Mouse (Mus musculus) macrophage (primary cell): Measurements from ENCODE around the gene Paf1. TPM values are rescaled to one million over a fixed set of nuclear protein-coding genes. Genes with fewer than 3 reads are reported as not detected.
A peak's percentile ranks its signal among the peaks of the same experiment; 100 is the strongest.

Experiments used
- H3K27ac ChIP-seq: fragments of 350-480 bp; formaldehyde crosslinking; 2 replicates; pipeline ENCODE4 v1.9.0; 2021
- H3K36me3 ChIP-seq: fragments of 350-480 bp; formaldehyde crosslinking; 2 replicates; pipeline ENCODE4 v1.9.0; 2021; ENCODE audit errors: inconsistent target
- H3K4me3 ChIP-seq: fragments of 350-480 bp; formaldehyde crosslinking; 2 replicates; pipeline ENCODE4 v1.9.0; 2021; ENCODE audit errors: inconsistent target
- H3K79me2 ChIP-seq: fragments of 350-480 bp; formaldehyde crosslinking; 2 replicates; pipeline ENCODE4 v1.9.0; 2021; ENCODE audit errors: inconsistent target
- WGBS: methylation state at CpG from one replicate; pipeline ENCODE4 v1.1.7; 2026; ENCODE audit warnings: inconsistent platforms; ENCODE audit not compliant: missing documents; 5-methylcytosine and 5-hydroxymethylcytosine counted together
- polyA plus RNA-seq: library from polyadenylated mRNA; stranded (reverse); fragments of 250-400 nt; gene quantifications from 3 replicates; pipeline ENCODE4 v1.2.4, GENCODE M21; 2018; ENCODE audit warnings: inconsistent platforms

Gene Paf1
- polyA plus RNA-seq, 1 experiment from 2014 or later = 257 TPM

DNA sequence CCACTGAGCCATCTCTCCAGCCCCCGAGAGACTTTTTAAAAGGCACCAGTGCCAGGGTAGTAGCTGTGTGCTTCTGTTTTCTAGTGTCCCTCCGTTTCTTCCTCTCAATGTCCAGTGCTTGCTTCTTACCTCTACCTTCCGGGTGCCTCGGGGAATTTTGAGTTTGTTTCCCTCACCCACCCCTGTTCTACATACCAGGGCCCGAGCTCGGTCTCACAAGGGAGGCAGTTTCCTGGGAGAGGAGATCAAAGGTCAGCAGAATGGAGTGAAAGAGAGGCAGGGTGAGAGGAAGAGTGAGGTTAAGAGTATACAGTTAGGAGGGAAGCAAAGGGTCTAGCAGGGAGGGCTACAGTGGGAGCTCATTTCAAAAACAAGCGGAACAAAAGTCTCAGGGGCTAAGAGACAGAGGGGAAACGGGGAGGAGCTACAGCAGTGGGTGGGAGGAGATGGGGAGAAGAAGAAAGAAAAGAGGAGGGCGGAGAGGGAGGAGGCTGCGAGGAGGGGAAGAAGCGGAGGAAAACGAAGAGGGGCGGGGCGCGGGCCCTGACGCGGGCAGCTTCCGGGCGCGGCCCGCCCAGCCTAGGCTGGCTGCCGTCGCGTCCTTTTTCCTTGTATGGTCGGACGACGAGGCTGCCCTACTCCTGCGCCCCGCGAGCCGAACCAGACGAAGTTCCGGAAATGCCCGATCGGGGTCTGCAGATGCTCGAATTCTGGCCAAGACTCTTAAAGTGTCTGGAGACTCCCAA is 17.4 kb upstream of the Paf1 start:
- under 1% methylated on average over 28 of the region's 36 CpGs for WGBS
- Histone ChIP-seq H3K4me3 (peak overlapping the region; percentile 96), H3K27ac (peak overlapping the region; percentile 100), H3K36me3 (peaks cover 10% of the 10 kb centered on the region; the same call in 1 of the 2 replicates), H3K79me2 (peaks cover 37% of the 10 kb centered on the region)

DNA sequence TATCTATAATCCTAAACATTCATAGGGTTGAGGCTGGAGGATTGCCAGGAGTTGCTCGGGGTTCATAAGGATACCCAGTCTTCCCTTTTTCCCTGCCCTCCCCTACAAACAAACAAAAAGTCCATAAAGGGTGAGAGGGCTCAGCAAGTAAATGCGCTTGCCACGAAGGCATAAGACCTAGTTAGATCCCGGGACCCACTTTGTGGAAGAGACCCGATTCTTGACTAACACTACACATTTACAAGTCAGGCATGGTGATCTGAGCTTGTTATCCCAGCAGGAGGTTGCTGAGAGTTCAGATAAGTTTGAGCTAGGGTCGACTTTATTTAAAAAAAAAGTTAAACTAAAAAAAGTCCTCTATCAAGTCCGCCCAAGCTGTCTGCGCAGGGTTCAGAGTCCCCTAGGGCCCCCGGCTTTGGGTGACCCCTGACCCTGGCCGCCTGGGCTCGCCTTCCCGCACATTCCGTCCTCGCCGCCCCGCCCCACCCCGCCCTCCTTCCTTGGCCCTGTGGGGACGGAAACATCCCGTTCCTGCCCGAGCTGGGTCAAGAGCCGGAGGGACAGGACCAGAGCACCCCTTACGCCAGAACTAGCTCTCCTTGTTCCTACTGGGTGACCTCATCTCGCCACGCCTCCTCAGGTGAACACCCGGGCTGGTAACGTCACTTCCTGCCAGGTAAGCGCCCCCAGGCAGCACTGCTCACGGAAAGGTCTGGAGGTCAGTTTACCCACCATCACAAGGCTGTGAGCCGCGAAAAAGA is 16.6 kb upstream of the Paf1 start:
- Histone ChIP-seq H3K79me2 (peaks cover 40% of the 10 kb centered on the region), H3K36me3 (peaks cover 10% of the 10 kb centered on the region; the same call in 1 of the 2 replicates), H3K4me3 (peak overlapping the region; percentile 96), H3K27ac (peak overlapping the region; percentile 100)
- WGBS = 4% methylated on average over 29 of the region's 30 CpGs

DNA sequence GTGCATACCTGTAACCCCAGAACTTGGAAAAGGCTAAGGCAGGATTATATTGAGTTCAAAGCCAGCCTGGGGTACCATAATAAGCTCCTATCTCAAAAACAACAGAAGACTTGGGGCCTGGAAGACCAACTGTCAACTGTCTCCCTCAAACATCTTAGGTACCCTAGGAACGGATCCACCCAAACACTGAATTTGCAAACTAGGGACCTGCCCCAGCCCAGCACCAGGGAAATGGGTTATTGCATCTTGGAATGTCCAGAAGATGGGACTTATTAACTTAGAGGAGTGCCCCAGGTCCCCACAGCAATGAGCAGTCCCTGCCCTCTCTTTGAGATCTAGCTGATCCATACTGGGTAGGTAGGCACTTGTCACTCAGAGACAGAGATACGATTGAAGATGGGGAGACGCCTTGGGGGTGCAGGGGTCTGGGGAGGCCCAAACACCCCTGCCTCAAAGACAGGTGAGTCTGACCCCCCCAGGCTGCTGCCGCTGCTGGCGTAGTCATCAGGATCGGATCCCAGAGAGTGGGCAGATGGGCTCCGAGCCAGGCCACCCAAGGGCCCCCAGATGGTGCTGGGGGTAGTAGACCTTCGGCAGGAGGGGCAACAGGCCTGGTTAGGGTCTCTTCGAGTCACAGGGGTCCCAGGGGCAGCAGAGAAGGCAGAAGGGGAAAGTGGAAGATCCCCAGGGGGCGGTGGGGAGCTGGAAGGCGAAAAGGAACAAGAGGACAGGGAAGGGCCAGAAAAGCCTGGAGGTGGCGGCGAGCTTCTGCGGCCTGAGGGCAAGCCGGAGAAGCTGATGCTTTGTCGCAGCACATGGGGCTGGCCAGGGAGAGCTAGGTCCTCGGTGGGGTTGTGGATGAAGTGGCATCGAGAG is 15.3 kb upstream of the Paf1 start:
- peak overlapping the region; percentile 96 for H3K4me3 ChIP-seq
- H3K36me3 ChIP-seq = peaks cover 10% of the 10 kb centered on the region; the same call in 1 of the 2 replicates
- WGBS = 20% methylated on average over 18 of the region's 18 CpGs
- H3K79me2 ChIP-seq = peaks cover 40% of the 10 kb centered on the region
- H3K27ac ChIP-seq = peak overlapping the region; percentile 100

DNA sequence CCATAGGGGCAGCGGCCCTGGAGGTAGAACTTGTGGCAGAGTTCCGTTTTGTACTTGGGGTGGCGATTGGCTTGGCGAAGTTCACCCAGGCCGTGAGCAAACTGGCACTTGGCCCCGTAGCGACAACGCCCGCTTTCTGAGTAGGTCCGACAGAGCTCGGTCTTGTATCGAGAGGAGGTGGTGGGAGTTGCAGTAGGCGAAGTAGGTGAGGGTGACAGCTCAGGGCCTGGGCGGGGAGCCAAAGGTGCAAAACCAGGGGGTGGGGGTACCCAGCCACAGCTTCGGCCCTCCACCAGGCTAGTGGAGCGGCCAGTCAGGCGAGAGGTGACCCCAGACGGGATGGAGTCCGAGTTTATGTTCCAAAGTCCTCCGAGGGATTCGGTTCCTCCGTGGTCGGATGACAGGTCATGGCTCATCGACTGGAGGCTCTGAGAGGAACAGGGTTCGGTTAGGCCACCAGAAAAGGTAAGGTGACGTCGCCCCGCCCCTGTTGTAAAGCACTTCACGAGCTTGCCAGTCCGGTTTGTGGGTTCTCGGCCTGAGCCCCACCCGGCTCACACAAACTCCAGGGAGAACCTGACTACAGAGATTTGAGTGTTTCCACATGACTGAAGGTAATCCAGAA is 14.6 kb upstream of the Paf1 start:
- Histone ChIP-seq H3K36me3 (peaks cover 10% of the 10 kb centered on the region; the same call in 1 of the 2 replicates), H3K27ac (peak overlapping the region; percentile 100), H3K4me3 (peak overlapping the region; percentile 96), H3K79me2 (peaks cover 40% of the 10 kb centered on the region)
- 2% methylated on average over 32 of the region's 32 CpGs for WGBS

DNA sequence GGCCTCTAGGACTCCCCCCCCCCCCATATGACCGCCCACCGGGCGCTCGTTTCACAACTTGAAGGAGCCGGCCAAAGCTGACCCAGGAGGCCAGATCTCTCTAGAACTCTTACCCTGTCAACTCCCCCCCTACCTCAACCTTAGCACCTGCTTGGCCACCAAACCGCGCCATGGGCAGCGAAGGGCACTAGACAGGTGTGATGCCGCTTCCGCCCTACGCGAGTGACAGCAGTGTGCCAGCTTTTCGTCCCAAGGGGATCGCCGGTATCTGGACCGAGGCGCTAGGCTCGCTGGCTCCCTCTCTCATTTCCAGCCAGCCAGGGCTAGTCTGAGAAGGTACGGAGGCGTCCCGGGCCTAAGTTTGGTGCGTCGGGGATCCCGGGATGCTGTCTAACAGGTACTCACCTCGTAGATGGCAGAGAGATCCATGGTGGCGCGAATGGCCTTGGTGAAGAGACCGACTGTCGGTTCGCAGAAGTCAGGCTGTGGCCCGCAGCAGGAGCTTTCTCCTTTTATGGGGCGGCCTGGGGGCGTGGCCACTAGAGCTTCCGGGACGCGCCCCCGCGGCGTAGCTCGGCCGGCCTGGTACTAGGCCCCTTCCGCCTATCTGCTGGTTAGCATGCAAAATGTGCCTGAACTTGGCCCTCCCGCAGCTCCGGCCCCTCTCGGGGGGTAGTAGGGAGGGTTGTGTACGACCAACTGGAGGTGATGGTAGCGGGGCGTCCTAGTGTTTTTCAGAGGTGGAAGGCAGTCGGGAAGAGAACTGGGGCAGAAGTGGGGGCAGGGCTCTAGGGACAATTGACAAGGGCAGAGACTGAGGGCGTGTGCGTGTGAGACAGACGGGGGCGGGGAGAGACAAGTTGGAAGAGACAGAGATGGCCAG is 13.7 kb upstream of the Paf1 start:
- Histone ChIP-seq H3K27ac (peak overlapping the region; percentile 100), H3K36me3 (peaks cover 10% of the 10 kb centered on the region; the same call in 1 of the 2 replicates), H3K4me3 (peak overlapping the region; percentile 96), H3K79me2 (peaks cover 40% of the 10 kb centered on the region)
- WGBS = under 1% methylated on average over 47 of the region's 53 CpGs

DNA sequence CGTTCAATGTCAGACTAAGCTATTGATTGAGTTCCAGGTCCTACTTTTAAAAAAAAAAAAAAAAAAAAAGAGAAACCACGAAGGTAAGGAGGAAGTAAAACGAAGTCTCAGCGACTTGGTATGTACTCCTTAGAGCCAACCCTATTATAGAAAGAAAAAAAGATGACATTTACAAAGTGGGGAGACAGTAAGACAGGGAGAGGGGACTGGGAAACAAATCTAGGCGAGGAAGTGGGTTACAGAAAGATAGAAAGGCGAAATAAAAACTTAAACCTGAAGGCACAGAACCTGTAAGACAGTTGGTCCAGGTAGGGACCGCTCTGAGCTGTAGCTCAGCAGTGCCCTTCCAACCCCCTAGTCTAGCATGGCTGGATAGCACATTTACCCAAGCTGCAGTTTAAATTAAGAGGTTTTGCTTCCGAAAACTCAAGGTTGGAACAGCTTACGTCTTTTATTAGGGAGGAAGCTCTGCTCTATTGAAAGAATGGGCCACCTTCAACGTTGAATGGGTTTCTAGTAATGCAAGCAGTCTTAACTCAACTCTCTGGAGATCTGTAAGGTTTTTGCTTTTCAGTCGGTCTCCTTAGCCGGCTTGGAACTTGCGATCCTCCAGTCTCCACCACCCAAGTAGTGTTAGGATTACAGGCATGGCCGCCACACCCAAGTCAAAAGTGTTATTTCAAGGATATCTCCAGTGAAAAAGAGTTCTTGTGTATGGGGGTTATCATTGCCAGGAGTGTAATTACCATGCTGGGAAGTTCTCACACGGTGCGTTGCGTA is 12.3 kb upstream of the Paf1 start, which contains the start of gene Zfp36:
TSS of gene Zfp36 (minus strand) at position 17 of the 780 bp plus-strand sequence.
- WGBS = 17% methylated on average over 17 of the region's 17 CpGs
- Histone ChIP-seq H3K79me2 (peaks cover 52% of the 10 kb centered on the region), H3K4me3 (peak within 1 kb of the TSS; percentile 96), H3K36me3 (peaks cover 10% of the 10 kb centered on the region; the same call in 1 of the 2 replicates), H3K27ac (peak within 1 kb of the TSS; percentile 100)

DNA sequence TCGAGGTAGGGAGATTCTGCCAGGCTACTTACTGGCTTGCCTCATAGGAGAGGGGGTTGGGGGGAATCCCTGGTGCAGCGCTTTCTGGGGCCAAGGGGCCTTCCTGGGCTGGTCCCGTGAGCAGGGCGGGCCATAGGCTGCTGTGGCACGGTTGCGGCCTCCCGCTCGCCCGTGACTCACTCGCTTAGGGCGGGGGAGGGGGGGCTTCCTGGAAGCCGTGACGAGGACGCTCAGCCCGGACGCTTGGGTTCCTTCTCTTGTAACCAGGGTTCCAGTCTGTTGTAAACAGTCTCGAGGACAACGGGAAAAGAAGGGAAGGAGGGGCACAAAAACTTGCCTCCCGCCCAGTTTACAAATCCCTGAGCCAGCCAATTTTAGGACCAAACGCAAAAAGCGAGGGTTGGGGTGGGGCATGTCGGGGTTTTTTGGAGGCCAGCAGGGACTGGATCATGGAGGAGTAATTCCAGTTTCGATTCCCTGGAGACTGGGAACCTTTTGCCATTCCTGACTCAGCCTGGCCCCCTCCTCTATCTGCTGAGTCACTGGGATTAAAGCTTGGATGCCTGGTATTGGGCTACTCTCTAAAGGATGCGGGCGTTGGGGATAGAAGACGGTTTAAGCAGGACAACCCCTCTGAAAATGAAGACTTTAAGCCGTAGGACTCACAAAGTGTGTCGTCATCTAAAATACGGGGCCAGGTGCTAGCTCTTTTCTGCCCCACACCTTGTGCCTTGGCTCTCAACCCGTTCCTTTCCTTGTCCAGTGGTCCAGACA is 11.5 kb upstream of the Paf1 start:
- Histone ChIP-seq H3K79me2 (peaks cover 52% of the 10 kb centered on the region), H3K36me3 (peaks cover 10% of the 10 kb centered on the region; the same call in 1 of the 2 replicates), H3K4me3 (peak overlapping the region; percentile 96), H3K27ac (peak overlapping the region; percentile 100)
- WGBS = under 1% methylated on average over 30 of the region's 30 CpGs

DNA sequence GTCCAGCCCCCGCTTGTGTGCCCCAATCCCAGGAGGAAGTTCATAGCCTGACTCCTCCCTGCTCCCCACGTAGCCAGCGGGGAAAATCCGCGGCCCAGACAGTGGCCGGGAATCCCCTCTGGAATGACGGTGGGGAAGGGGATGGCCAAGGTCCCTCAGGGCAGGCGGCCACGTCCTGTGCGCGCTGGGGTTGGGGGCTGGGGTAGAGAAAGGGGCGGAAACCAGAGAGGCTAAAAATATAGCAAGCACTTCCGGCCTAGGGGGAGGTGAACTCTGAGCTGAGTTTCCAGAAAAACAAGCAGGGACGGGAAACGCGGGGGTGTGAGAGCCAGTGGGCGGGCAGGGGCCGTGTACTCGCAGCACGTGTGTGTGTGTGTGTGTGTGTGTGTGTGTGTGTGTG is 10.8 kb upstream of the Paf1 start:
- Histone ChIP-seq H3K27ac (peak overlapping the region; percentile 100), H3K79me2 (peaks cover 46% of the 10 kb centered on the region), H3K36me3 (peaks cover 10% of the 10 kb centered on the region; the same call in 1 of the 2 replicates), H3K4me3 (peak overlapping the region; percentile 26)
- WGBS = 0% methylated on average over 16 of the region's 20 CpGs

DNA sequence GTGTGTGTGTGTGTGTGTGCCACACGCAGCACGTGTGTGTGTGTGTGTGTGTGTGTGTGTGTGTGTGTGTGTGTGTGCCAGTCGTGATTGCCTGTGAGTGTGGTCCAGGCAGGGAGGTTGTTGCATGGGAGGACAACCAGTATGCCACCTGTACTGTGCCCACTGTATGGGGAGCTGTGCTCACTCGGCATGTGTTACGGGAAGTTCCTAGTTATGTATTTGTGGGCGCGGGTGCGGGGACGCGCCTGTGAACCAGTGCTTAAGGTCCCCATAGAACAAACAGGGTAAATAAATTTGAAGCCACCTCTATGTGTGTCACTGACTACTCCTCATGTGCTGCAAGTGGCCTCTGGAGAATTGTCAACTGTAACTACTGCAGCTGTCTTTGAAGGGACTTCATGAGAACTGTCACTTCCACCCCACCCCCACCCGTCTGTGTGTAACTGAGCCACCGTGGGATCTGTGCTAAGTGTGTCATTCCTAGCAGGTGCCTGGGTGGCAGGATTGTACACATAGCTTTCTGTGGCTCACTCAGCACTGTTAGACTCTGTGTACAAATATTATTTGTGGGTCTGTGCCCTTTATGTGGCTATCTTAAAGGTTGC is 10.3 kb upstream of the Paf1 start:
- H3K79me2 ChIP-seq = peaks cover 41% of the 10 kb centered on the region
- no peak overlapping the region; the same call in 1 of the 2 replicates for H3K4me3 ChIP-seq
- H3K27ac ChIP-seq = peak overlapping the region; percentile 100
- peaks cover 6% of the 10 kb centered on the region; the same call in 1 of the 2 replicates for H3K36me3 ChIP-seq
- 0% methylated on average over 9 of the region's 12 CpGs for WGBS

DNA sequence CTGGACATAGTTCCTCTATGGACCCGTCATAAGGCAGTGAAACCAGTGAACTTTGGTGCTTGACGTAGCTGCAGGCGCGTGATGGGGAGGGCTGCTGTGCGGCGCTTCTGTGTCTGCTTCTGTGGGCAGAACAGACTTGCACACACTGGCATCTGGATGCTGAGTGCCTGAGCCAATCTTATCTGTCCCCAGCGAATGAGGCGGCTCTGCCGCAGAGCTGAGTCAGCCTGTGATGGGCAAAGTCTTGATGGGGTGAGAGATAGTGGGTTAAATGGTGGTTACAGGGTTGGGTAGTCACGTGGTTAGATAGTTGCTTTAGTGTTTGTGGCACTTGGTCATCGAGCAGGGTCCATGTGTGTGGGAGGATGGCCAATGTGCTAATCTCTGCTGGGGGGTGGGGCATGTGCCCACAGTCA is 9.8 kb upstream of the Paf1 start:
- Histone ChIP-seq H3K79me2 (peaks cover 37% of the 10 kb centered on the region), H3K36me3 (peaks cover 6% of the 10 kb centered on the region; the same call in 1 of the 2 replicates), H3K4me3 (no peak overlapping the region), H3K27ac (peak overlapping the region; percentile 100)
- WGBS = 0% methylated on average over 11 of the region's 11 CpGs

DNA sequence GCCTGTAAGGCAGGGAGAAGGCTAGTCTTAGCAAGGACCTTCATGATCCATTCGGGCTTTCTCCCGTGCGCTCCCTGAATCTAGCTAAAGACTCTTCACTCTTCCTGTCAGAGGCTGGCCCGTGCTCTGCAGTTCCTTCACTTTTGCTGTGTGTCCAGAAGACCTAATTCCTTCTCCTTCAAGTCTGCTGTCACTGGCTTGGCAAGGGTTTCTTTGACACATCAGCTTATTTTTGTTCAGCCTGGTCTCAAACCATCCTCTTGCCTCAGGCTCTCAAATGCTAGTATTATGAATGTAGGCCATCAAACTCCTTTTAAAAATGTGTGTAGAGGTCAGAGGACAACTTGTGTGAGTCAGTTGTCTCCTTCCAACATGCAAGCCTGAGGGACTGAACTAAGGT is 9.1 kb upstream of the Paf1 start:
- no peak overlapping the region for H3K4me3 ChIP-seq
- peak overlapping the region; percentile 100 for H3K27ac ChIP-seq
- H3K79me2 ChIP-seq = peaks cover 36% of the 10 kb centered on the region
- H3K36me3 ChIP-seq = peaks cover 12% of the 10 kb centered on the region; the same call in 1 of the 2 replicates
- WGBS = 40% methylated on average over 4 of the region's 4 CpGs
